In the genomic region with DNA sequence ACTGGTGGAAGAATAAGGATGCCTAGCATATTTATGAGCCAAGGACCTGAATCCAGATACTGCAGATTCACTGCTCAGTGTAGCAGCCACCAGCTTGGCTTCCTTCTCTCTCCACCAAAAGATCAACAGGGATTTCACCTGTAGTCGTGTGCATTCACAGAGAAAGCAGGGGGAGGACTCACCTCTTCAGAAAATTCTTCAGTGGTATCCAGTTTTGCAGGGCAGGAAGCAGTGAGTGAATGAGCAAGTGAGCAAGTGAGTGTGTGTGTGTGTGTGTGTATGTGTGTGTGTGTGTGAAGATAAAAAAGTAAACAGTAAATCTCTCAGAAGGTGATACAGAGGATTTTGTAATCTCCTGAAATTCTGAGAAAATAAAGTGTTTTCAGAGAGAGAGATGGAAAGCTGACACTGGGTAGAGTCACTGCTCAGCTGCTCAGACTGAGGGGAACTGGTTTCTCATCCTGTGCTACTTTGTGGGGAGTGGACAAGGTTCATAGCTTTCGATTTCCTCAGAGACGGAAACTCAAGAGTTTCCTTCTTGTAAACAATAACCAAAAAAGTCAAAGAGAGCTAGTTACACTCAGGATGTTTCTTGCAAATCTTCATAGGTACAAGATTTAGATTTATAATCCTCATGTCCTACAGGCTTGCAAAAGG, we compare ENCODE assay signal across 19 mouse cellular contexts. TPM values are rescaled to one million over a fixed set of nuclear protein-coding genes. Genes with fewer than 3 reads are reported as not detected.
A peak's percentile ranks its signal among the peaks of the same experiment; 100 is the strongest.
DNase-seq lines count a peak whose midpoint lies in the region; ATAC-seq and TF ChIP-seq lines count a peak whose summit lies in the region.
"Not testable (repeated sequence)": the region's sequence is repeated elsewhere in the genome, so short reads cannot be mapped to it uniquely, and the experiment has no call there.
"Had no signal": no experiment of that assay in that cellular context is flagged by ENCODE, and none has a peak within 500 bp of the region (broad histone marks: within the 10 kb centered on the region; RNA-seq: fewer than 3 reads in every experiment).

A gene (minus strand): TSS at position 437 of the 657 bp plus-strand sequence.

- not testable (repeated sequence) for TF ChIP-seq RAD21 in CH12.LX (IDR thresholded peaks at IDR 0.05; ENCODE audit: low read depth, low read length)

- TF ChIP-seq CTCF in CH12.LX (conservative IDR thresholded peaks at IDR 0.05 in 1 of 2, IDR thresholded peaks at IDR 0.05 in 1 of 2; ENCODE audit: low read depth in 2 of 2, low read length in 2 of 2); bone marrow macrophage, adult 2 months (IDR thresholded peaks at IDR 0.05; ENCODE audit: low read depth, low read length); lung, adult 2 months (IDR thresholded peaks at IDR 0.05; ENCODE audit: insufficient read depth, low read length): not testable (repeated sequence)

- peak; percentile 27 to 29 for DNase-seq in B cell, adult 2 months
- DNase-seq in CH12.LX (ENCODE audit: extremely low read depth); lung, adult 2 months: not testable (repeated sequence)
- peak; percentile 66 for DNase-seq in induced T-regulatory cell, adult 2 months (ENCODE audit: low read depth)
- DNase-seq in naive thymus-derived CD4-positive, alpha-beta T cell, adult 2 months (ENCODE audit: low read depth), result peak; percentile 73
- DNase-seq in spleen, postnatal 36 days (ENCODE audit: low spot score in 2 of 2), result peak; percentile 37 to 48

- H3K9ac ChIP-seq in CH12.LX (ENCODE audit: insufficient read depth, low read depth), result not testable (repeated sequence)

- peak; percentile 83 for ATAC-seq in megakaryocyte, adult 5-6 weeks (ENCODE audit: poor library complexity, severe bottlenecking)

- not testable (repeated sequence) for H3K9me3 ChIP-seq in CH12.LX (replicated peaks; ENCODE audit: low read length)

- H3K36me3 ChIP-seq in CH12.LX (replicated peaks in 1 of 2; ENCODE audit: control insufficient read depth in 1 of 2, insufficient read depth in 1 of 2, low read length in 1 of 2), result not testable (repeated sequence)

- not testable (repeated sequence) for H3K4me1 ChIP-seq in CH12.LX (ENCODE audit: control insufficient read depth in 1 of 2, insufficient read depth in 2 of 2); bone marrow macrophage, adult 2 months (ENCODE audit: control insufficient read depth, insufficient read depth, low read length); lung, adult 2 months (ENCODE audit: control insufficient read depth, insufficient read depth, low read length)

- H3K27ac ChIP-seq in CH12.LX (ENCODE audit: insufficient read depth, low read depth); bone marrow macrophage, adult 2 months (ENCODE audit: insufficient read depth, low read depth, low read length): not testable (repeated sequence)

- H3K79me2 ChIP-seq in CH12.LX (replicated peaks; ENCODE audit: control insufficient read depth, extremely low read depth, insufficient read depth, poor library complexity, severe bottlenecking), result not testable (repeated sequence)

- not testable (repeated sequence) for H3K27me3 ChIP-seq in CH12.LX (replicated peaks)

- dilution Hi-C loops in CH12.LX (cut with MboI; ENCODE audit: extremely low pct_ligation_motif_present, extremely low pct_unique_long_range_greater_than_20kb, low sequenced_read_pairs), result not testable (repeated sequence)

- TF ChIP-seq EP300 in CH12.LX (IDR thresholded peaks at IDR 0.05; ENCODE audit: low read length), result not testable (repeated sequence)

- not testable (repeated sequence) for TF ChIP-seq POLR2A in CH12.LX (IDR thresholded peaks at IDR 0.05; ENCODE audit: low read depth, low read length); bone marrow macrophage, adult 2 months (IDR thresholded peaks at IDR 0.05; ENCODE audit: borderline replicate concordance, low read depth, low read length); lung, adult 2 months (IDR thresholded peaks at IDR 0.05; ENCODE audit: borderline replicate concordance, extremely low read depth, low read depth, low read length)

- H3K4me3 ChIP-seq in CH12.LX (replicated peaks in 1 of 3; ENCODE audit: low read depth in 2 of 3, low read length in 2 of 3, poor library complexity in 1 of 3); bone marrow macrophage, adult 2 months (ENCODE audit: insufficient read depth, low read length): not testable (repeated sequence)
- H3K4me3 ChIP-seq in lung, adult 2 months (replicated peaks; ENCODE audit: extremely low read depth, low read depth, low read length), result peak within 1 kb of the TSS; percentile 38

- H3K4me2 ChIP-seq in CH12.LX (ENCODE audit: insufficient read depth, low read depth, poor library complexity, severe bottlenecking), result peak within 1 kb of the TSS; percentile 29; the same call in 1 of the 2 replicates

- 23% methylated on average over 3 of the region's 3 CpGs for WGBS in lung, adult 2 months

- in situ Hi-C loops in CH12.LX (cut with MboI; ENCODE audit: low pct_ligation_motif_present, low pct_unique_long_range_greater_than_20kb, low sequenced_read_pairs), result not testable (repeated sequence)

RNA-seq across cellular contexts. Expression of the gene that starts here (rescaled TPM):
- total RNA-seq in CH12.LX (2012; rRNA removed), result 41.2 and 46.5 TPM in 2 replicates
- total RNA-seq in CH12.LX (2014; rRNA removed), result 70.8 and 78.0 TPM in 2 replicates
- 40.1 and 42.7 TPM in 2 replicates for polyA plus RNA-seq in CH12.LX (2012; ENCODE audit: insufficient read length, low read depth)
- 57.2 and 58.1 TPM in 2 replicates for polyA plus RNA-seq in bone marrow macrophage, adult 2 months (2012; ENCODE audit: insufficient read depth, insufficient read length, missing spikeins)
- 4.1 and 10.0 TPM in 2 replicates for polyA plus RNA-seq in lung, adult 2 months (2012; rRNA removed)
- 26.1 and 30.0 TPM in 2 replicates for total RNA-seq in megakaryocyte, adult 5-6 weeks (2015)
- 20.0 and 30.5 TPM in 2 replicates for total RNA-seq in megakaryocyte, adult 5-6 weeks (2017)
- total RNA-seq: gastrocnemius, adult 2 months; heart, postnatal 4 days; hindbrain, postnatal 0 days; MEL had no signal
- polyA plus RNA-seq: C2C12; embryonic facial prominence, embryonic 11.5 days; erythroblast, embryonic 14.5 days; forebrain, embryonic 10.5 days; forebrain, embryonic 14.5 days; heart, embryonic 10.5 days; hindbrain, embryonic 13.5 days had no signal
